Mouse (Mus musculus) embryo, embryonic 10 days (tissue): ENCODE data around the gene Mid1.

Experiments used
- DNase-seq: peaks from one replicate; pipeline ENCODE4 v3.0.0-alpha.2; 2015; ENCODE audit warnings: low spot score

Mid1 gene

GRCm38 (mm10) chrX:170017333-170018245, 332.6 kb downstream of the Mid1 start:
- peak; percentile 82 for DNase-seq

- DNase-seq = peak; percentile 67
Measured at GRCm38 (mm10) chrX:170018571-170019218, 333.7 kb downstream of the Mid1 start.

DNA sequence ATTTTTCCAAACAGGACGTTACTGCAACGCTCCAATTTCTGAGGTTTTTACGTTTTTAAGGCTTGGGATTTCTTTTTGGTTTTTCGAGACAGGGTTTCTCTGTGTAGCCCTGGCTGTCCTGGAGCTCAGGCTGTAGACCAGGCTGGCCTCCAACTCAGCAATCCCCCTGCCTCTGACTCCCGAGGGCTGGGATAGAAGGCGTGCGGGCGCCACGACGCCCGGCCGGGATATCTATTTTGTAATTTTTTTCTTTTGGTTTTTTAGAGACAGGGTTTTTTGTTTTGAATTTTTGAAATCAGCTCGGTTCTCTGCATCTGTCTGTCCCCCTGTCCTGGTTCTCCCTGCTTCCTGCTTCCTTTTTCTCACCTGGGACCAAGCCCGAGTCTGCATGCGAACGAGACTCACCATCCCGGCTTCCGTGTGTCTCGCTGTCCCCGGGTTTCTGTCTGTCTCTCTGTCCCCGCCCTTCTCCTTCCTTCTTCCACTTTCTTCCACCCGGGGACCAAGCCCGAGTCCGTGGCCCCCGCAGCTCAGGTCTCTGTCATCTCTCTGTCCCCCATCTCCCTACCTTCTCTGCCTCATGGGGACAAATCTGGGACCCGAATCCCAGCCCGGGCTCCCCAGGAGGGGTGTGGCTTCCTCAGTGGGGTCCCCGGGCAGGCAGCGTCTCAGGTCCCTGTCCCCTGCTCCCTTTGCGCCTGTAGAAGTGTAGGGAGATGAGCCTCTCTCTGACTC, 334.4 kb downstream of the Mid1 start:
- DNase-seq = peak; percentile 21

- DNase-seq = peak; percentile 31
Measured at GRCm38 (mm10) chrX:170019954-170020689, 335.1 kb downstream of the Mid1 start.

DNA sequence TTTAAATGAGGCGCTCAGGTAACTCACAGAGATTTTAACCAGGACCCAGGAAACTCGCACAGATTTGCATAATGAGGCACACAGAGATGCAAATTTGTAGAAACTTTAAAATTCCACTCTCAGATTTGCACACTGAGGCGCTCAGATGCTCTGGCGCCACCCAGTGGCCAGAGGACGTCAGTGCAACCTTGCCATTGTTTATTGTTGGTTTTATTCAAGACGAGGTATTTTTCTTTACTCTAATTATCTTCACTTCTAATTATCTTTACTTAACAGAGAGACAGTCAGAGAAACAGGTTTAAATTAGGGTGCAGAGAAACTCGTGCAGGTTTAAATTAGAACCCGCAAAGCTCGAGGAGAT, 335.7 kb downstream of the Mid1 start:
- DNase-seq = peak; percentile 82

DNA sequence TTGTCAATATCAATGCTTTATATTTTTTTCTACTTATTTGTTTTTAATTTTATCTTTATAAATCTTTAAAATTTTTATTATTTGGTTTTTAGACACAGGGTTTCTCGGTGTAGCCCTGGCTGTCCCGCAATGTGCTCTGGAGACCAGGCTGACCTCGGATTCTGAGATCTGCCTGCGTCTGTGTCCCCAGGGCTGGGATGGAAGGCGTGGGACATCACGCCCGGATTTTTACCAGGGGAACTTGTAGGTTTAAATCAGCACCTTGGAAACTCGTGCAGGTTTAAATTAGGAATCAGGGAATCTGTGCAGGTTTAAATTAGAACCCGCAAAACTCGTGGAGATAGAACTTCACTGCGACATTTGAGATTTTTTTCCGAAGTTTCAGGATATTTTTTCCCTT, 336.2 kb downstream of the Mid1 start:
- peak; percentile 47 for DNase-seq

DNA sequence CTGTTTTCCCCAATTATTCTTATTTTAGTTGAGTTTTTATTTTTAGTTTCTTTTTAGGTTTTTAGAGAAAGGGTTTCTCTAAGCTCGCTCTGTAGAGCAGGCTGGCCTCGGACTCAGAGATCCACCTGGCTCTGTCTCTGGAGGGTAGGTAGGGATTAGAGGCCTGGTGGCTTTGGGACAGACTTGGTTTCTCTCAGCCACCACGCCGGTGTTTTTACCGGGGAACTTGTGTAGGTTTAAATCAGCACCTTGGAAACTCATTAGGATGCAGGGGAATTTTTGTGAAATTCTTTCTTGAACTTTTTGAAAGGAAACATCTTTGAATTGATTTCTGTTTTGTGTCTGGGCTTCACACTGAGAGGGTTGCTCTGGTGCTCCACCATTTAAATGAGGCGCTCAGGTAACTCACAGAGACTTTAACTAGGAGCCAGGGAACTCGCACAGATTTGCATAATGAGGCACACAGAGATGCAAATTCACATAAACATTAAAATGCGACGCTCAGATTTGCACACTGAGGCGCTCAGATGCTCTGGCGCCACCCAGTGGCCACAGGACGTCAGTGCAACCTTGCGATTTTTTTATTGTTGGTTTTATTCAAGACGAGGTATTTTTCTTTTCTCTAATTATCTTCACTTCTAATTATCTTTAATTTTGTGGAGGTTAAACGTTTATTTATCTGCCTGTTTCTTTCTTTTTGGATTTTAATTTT, 336.9 kb downstream of the Mid1 start:
- DNase-seq = peak; percentile 75
